29 mouse cellular contexts compared by ENCODE assay signal in the genomic region with DNA sequence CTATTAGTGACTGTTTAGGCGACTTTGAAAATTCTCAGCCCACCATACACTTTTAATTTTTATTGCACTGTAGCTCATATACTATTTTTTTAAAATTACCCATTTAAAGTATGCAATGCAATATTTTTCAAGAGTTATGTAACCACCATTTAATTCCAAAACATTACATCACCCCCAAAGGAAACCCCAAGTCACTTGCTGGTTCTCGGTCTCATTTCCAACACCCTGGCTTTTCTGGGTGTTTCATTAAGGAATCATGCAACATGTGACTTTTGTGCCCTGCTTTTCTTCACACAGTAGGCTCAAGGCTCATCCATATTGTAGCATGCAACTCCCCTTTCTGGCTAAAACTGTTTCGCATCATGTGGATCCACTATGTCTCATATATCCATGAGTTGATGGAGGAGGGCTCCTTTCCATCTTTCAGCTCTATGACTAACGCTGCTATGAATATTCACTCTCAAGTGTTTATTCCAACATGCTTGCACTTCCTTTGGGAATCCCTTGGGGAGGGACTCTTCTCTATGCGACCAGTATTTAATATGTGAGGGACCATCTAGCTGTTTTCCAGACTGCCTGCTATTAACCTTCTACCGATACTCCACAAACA. TPM values are rescaled to one million over a fixed set of nuclear protein-coding genes. Genes with fewer than 3 reads are reported as not detected.
DNase-seq lines count a peak whose midpoint lies in the region; ATAC-seq and TF ChIP-seq lines count a peak whose summit lies in the region.
"Had no signal": no experiment of that assay in that cellular context is flagged by ENCODE, and none has a peak within 500 bp of the region (broad histone marks: within the 10 kb centered on the region; RNA-seq: fewer than 3 reads in every experiment).

No protein-coding gene starts in this region.

- H3K4me1 ChIP-seq in limb, embryonic 15.5 days = peaks cover 35% of the 10 kb centered on the region
- 0 out of 2 replicates have a peak, but pooled peaks cover 6% of the 10 kb centered on the region for H3K4me1 ChIP-seq in liver, postnatal 0 days (ENCODE audit: insufficient read depth)
- H3K4me1 ChIP-seq: liver, embryonic 12.5 days had no signal

- H3K4me3 ChIP-seq in gastrocnemius, adult 2 months = no peak overlapping the region
- no peak overlapping the region for H3K4me3 ChIP-seq in left cerebral cortex, adult 2 months
- no peak overlapping the region for H3K4me3 ChIP-seq in limb, embryonic 15.5 days
- H3K4me3 ChIP-seq in liver, postnatal 0 days (ENCODE audit: low read depth, low read length) = no peak overlapping the region
- H3K4me3 ChIP-seq: embryonic facial prominence, embryonic 10.5 days; embryonic facial prominence, embryonic 15.5 days; forebrain, embryonic 13.5 days; hindbrain, embryonic 10.5 days; hindbrain, embryonic 15.5 days; liver, embryonic 12.5 days; megakaryocyte, embryonic 14.5 days; neural tube, embryonic 15.5 days had no signal

- no peaks in the 10 kb centered on the region for H3K36me3 ChIP-seq in limb, embryonic 15.5 days
- no peaks in the 10 kb centered on the region for H3K36me3 ChIP-seq in liver, postnatal 0 days (replicated peaks; ENCODE audit: insufficient read depth, low read length)
- H3K36me3 ChIP-seq: embryonic facial prominence, embryonic 10.5 days; embryonic facial prominence, embryonic 15.5 days; G1E; heart, embryonic 13.5 days; hindbrain, embryonic 10.5 days; hindbrain, embryonic 15.5 days; liver, embryonic 12.5 days; neural tube, embryonic 15.5 days had no signal

- ATAC-seq in limb, embryonic 15.5 days (ENCODE audit: insufficient number of reproducible peaks, low FRiP score, low TSS enrichment, low read depth) = no peak
- ATAC-seq in liver, postnatal 0 days = no peak
- ATAC-seq in monocyte, adult 5-6 weeks (replicated peaks; ENCODE audit: insufficient number of reproducible peaks, low FRiP score, low TSS enrichment, poor library complexity, severe bottlenecking) = no peak
- ATAC-seq: inflammation-experienced regulatory T-cells, adult 6 months; liver, embryonic 12.5 days had no signal

- H3K9me3 ChIP-seq in limb, embryonic 15.5 days = no peaks in the 10 kb centered on the region
- H3K9me3 ChIP-seq in liver, postnatal 0 days (ENCODE audit: low read length) = no peaks in the 10 kb centered on the region
- H3K9me3 ChIP-seq: embryonic facial prominence, embryonic 10.5 days; embryonic facial prominence, embryonic 15.5 days; forebrain, embryonic 13.5 days; heart, embryonic 13.5 days; hindbrain, embryonic 10.5 days; hindbrain, embryonic 15.5 days; liver, embryonic 12.5 days; neural tube, embryonic 15.5 days had no signal

- 42% methylated on average over 6 of the region's 6 CpGs for WGBS in limb, embryonic 15.5 days
- 71% methylated on average over 6 of the region's 6 CpGs for WGBS in liver, postnatal 0 days (ENCODE audit: insufficient replicate concordance)

- intact Hi-C loops in gastrocnemius, adult 2 months (cut with DNase I) = loop anchor here (5.0 kb wide), 1 partner anchor 41 kb away; no protein-coding TSS in a partner anchor
- intact Hi-C loops in left cerebral cortex, adult 2 months (cut with DNase I) = no loop called here

- no peak for TF ChIP-seq CTCF in gastrocnemius, adult 2 months (IDR thresholded peaks at IDR 0.05)
- TF ChIP-seq CTCF in left cerebral cortex, adult 2 months (IDR thresholded peaks at IDR 0.05) = no peak
- TF ChIP-seq CTCF in liver, postnatal 0 days (IDR thresholded peaks at IDR 0.05; ENCODE audit: low read depth) = no peak

- H3K4me2 ChIP-seq in limb, embryonic 15.5 days = no peak overlapping the region
- H3K4me2 ChIP-seq in liver, postnatal 0 days (ENCODE audit: low read depth, low read length) = no peak overlapping the region

- no peak for TF ChIP-seq EP300 in liver, postnatal 0 days (IDR thresholded peaks at IDR 0.05; ENCODE audit: low read depth)

- H3K9ac ChIP-seq in limb, embryonic 15.5 days = no peak overlapping the region
- no peak overlapping the region for H3K9ac ChIP-seq in liver, postnatal 0 days (replicated peaks)
- H3K9ac ChIP-seq: embryonic facial prominence, embryonic 15.5 days; forebrain, embryonic 13.5 days; hindbrain, embryonic 15.5 days; liver, embryonic 12.5 days; neural tube, embryonic 15.5 days had no signal

- peak overlapping the region; percentile 74 for H3K27ac ChIP-seq in gastrocnemius, adult 2 months
- H3K27ac ChIP-seq in left cerebral cortex, adult 2 months = peak overlapping the region; percentile 56; the same call in 1 of the 2 replicates
- H3K27ac ChIP-seq in limb, embryonic 15.5 days = peak overlapping the region; percentile 39; the same call in 1 of the 2 replicates
- H3K27ac ChIP-seq in liver, postnatal 0 days (ENCODE audit: low read depth) = no peak overlapping the region
- H3K27ac ChIP-seq: embryonic facial prominence, embryonic 10.5 days; forebrain, embryonic 13.5 days; heart, embryonic 13.5 days; hindbrain, embryonic 10.5 days; liver, embryonic 12.5 days had no signal

- DNase-seq in gastrocnemius, adult 2 months = no peak
- no peak for DNase-seq in gastrocnemius, postnatal 10 days
- DNase-seq in left cerebral cortex, adult 2 months (ENCODE audit: extremely low spot score in 1 of 2, low spot score in 2 of 2) = no peak
- no peak for DNase-seq in left cerebral cortex, adult 8-10 months (ENCODE audit: low spot score in 2 of 2)
- peak; percentile 63 for DNase-seq in brain, adult 2 months (ENCODE audit: low read depth, low spot score)
- no peak for DNase-seq in liver, postnatal 0 days
- DNase-seq: adrenal gland, adult 8-10 months; cerebellum, adult 8-10 months; cerebellum, postnatal 25 days; heart, postnatal 10 days; kidney, adult 11 months; kidney, postnatal 14 days; left cerebral cortex, postnatal 4 days; lung, adult 18-20 months; lung, postnatal 10 days; thymus, postnatal 4 days had no signal

- peaks cover 5% of the 10 kb centered on the region; the same call in 1 of the 2 replicates for H3K27me3 ChIP-seq in limb, embryonic 15.5 days
- H3K27me3 ChIP-seq in liver, postnatal 0 days (ENCODE audit: insufficient read depth, low read length) = no peaks in the 10 kb centered on the region
- H3K27me3 ChIP-seq: heart, embryonic 13.5 days; hindbrain, embryonic 15.5 days had no signal

RNA-seq across cellular contexts. Expression of a gene that starts 6.3 kb away (rescaled TPM):
- 1 to 10 TPM; 3.3 to 5.7 TPM for total RNA-seq in gastrocnemius, adult 2 months (2021)
- 10 to 100 TPM; 11.4 to 11.7 TPM for total RNA-seq in gastrocnemius, postnatal 10 days (2021)
- 10 to 100 TPM; 67.7 to 75.2 TPM for total RNA-seq in left cerebral cortex, adult 2 months (2021)
- total RNA-seq in left cerebral cortex, adult 8-10 months (2022) = 10 to 100 TPM; 52.0 to 82.7 (median 62.7) TPM
- 20.0 and 23.1 TPM in 2 replicates for polyA plus RNA-seq in limb, embryonic 15.5 days (2015; fragmentation: Nextera tagmentation; extraction: Ambion mirVana)
- polyA plus RNA-seq in liver, postnatal 0 days (2015; fragmentation: Nextera tagmentation; extraction: Ambion mirVana) = 7.0 and 7.1 TPM in 2 replicates
- total RNA-seq in monocyte, adult 5-6 weeks (2017) = 2.1 to 9.1 TPM (median 3.5 TPM) in 3 replicates
- polyA plus RNA-seq: G1E; inflammation-experienced regulatory T-cells, adult 6 months had no signal
